Mouse (Mus musculus) layer of hippocampus, adult 18-20 months (tissue): ENCODE data around the gene Hoxd1. TPM values are rescaled to one million over a fixed set of nuclear protein-coding genes. Genes with fewer than 3 reads are reported as not detected.

Experiments used
- DNase-seq, 2 experiments: peaks; one replicate each; pipeline ENCODE4 v3.0.0; 2022; ENCODE audit warnings: low spot score in 2 of 2
- long read RNA-seq: library from polyadenylated mRNA; stranded (forward); transcript quantifications from one replicate; pipeline ENCODE4 v2.0.0, GENCODE M21; 2021
- total RNA-seq, 2 experiments: library from RNA; stranded (reverse); gene quantifications; 2 replicates each; pipeline ENCODE4 v1.2.3; 2021

The Hoxd1 gene
- total RNA-seq = under 1 TPM in 1 of 2 experiments, not detected in 1; 0.17 TPM
- long read RNA-seq, partial matches to known transcripts = 0 of 1 reads
- long read RNA-seq, other reads (novel, unspliced or antisense) = 0 of 1 reads

- peak in 1 of 2 experiments; percentile 14 for DNase-seq
These were observed at the start of gene Hoxd1 for GRCm38 (mm10) chr2:74762522-74763244. Hoxd1 (plus strand) TSS chr2:74762980.

- DNase-seq = no peak
These were observed 49.3 kb upstream of the Hoxd1 start for GRCm38 (mm10) chr2:74713239-74714150.

GRCm38 (mm10) chr2:74714156-74714789, 48.5 kb upstream of the Hoxd1 start:
- DNase-seq = no peak

- DNase-seq = no peak
These were observed 47.9 kb upstream of the Hoxd1 start for GRCm38 (mm10) chr2:74714881-74715280.

- DNase-seq = peak; percentile 35 to 81
These were observed 47.1 kb upstream of the Hoxd1 start for GRCm38 (mm10) chr2:74715504-74716241.

GRCm38 (mm10) chr2:74720384-74720783, 42.4 kb upstream of the Hoxd1 start:
- DNase-seq = no peak

GRCm38 (mm10) chr2:74720955-74721491, 41.8 kb upstream of the Hoxd1 start:
- DNase-seq = no peak

- no peak for DNase-seq
These were observed 40.9 kb upstream of the Hoxd1 start for GRCm38 (mm10) chr2:74721882-74722281.

GRCm38 (mm10) chr2:74722949-74723348, 39.8 kb upstream of the Hoxd1 start:
- no peak for DNase-seq

GRCm38 (mm10) chr2:74724244-74725015, 38.4 kb upstream of the Hoxd1 start:
- no peak for DNase-seq

GRCm38 (mm10) chr2:74725171-74725570, 37.6 kb upstream of the Hoxd1 start:
- no peak for DNase-seq

GRCm38 (mm10) chr2:74726551-74726950, 36.2 kb upstream of the Hoxd1 start, which contains the start of gene Gm28230:
Gm28230 (plus strand) TSS chr2:74726728.
- no peak for DNase-seq

- DNase-seq = no peak
These were observed 35.7 kb upstream of the Hoxd1 start for GRCm38 (mm10) chr2:74726973-74727639.

- no peak for DNase-seq
These were observed 35.0 kb upstream of the Hoxd1 start for GRCm38 (mm10) chr2:74727640-74728302.

GRCm38 (mm10) chr2:74728303-74728680, 34.5 kb upstream of the Hoxd1 start:
- DNase-seq = no peak

GRCm38 (mm10) chr2:74730331-74730730, 32.4 kb upstream of the Hoxd1 start:
- DNase-seq = no peak

- no peak for DNase-seq
These were observed 31.7 kb upstream of the Hoxd1 start for GRCm38 (mm10) chr2:74731055-74731454.

GRCm38 (mm10) chr2:74731799-74732512, 30.8 kb upstream of the Hoxd1 start:
- DNase-seq = no peak
